Mouse (Mus musculus): ENCODE data around the gene Sult4a1.

The Sult4a1 gene

DNA sequence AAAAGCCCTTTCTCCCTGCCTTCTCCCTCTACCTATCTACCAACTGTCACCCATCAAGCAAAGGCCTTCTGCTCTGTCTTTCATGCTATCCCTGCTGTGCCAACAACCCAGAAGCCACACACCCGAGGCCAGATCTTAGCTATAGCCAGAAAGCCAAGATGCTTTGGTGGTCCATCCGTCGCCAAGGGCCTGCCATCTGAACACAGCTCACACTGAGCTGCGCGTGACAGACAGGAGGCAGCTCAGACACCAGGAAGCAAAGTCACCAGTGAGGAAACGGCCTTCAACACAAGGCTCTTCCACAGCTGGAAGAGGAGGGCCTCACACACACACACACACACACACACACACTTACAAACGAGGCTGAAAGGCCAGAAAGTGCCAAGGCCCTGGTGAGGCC, 10.6 kb downstream of the Sult4a1 start:
- DNase-seq: no peak

DNA sequence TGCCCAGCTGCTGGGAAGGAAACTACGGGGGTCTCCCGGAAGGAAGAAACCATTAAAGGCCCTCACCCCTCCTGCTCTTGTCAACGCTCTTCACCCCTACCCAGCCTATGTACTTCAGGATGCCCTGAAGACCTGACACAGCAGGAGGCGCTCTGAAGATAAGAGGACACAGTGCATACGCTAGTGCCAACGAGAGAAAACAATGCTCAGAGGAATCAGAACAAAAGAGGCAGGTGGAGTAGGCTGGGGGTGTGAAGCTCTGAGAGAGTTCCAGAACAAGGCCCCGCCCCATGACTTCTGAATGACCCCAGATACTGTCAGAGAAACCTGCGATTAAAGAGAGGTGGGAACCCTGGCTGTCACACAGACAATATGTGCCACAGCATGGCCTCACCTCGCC, 18.8 kb downstream of the Sult4a1 start:
- DNase-seq: no peak

DNA sequence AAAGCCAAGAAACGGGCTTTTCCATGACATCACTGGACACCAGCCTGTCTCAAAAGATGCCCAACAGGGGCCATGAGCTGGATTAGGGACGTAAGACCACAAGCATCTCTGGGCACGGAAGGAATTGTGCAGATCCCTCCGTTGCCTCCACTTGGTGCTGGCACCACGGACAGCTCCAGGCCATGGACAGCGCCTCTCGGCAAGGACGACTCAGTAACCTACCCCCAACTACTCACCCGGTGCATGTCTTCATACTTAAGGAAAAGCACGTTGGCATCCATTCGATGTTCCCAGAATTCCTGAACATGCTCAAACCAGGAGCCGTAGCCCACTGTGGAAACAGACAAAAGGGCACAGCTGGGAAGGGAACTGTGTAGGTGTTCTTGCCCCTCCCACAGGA, 19.2 kb downstream of the Sult4a1 start:
- no peak for DNase-seq

DNA sequence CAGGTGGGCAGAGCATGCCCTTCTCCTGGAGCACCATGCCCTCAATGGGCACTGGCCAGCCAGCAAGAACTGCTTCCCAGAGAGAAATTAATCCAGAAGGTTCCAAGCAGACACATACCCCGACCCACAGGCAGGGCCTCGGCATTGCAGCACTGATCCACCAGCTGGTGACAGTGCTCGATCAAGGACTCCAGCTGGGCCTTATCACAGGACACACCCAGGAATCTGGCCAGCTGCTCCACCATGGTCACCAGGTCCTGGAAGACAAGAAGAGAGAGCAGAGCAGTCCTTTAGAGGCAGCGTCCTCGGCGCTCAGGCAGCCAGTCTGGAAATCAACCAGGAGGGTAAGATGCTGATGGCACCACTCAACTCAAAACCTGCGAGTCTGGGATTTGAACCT, 25.5 kb downstream of the Sult4a1 start:
- DNase-seq: no peak

DNA sequence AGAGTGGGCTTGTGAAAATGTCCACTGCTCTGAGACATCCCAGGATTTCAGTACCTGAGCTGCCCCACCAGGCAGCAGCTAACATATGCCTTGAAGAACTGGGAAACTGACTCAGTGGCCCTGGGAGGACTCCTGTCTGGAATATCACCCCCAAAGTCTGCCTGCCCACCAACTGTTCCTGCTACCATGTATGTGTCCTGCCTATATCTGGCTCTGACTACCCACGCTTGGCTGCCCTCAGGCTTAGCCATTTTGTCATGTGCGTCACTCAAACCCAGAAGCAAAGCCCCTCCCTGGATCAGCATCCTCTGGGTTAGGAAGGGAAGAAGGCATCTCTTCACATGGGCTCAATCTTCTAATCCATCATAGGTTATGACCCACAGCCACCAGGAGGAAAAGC, 26.0 kb downstream of the Sult4a1 start:
- no peak for DNase-seq

DNA sequence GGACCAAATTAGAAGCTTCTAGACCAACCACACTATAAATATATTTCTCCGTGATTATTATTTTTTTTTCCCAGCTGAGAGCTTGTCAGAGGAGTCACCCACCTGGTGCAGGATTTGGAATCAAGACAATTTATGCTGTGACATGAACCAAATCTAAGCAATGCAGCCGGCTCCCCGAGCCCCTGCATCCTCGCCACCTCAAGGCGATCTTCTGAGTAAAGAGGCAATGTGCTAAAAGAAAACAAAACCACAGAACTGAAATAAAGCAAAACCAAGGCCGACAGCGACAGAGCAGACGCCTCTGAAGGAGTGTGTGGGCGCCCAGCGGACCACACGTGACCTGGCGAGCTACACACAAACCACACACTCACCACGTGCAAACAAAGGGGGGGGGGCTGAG, 26.9 kb downstream of the Sult4a1 start:
- no peak for DNase-seq

DNA sequence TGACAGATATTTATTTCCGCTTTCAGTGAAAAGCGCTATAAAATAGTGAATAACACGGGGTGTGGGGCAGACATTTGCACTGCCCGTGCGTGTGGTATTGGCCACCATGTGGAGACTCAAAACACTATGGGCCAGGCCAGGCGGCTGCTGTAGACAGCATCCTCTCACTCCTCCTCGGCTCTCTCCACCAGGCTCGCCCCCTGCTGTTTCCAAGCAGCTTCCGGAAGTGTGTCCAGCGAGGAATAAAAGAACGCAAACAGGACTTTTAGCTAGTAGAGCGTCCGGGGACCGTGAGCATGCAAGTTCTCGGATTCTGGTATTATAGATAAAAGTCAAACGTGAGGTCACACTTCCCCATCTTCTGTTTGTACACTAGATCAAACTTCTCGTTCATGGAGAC, 28.4 kb downstream of the Sult4a1 start:
- DNase-seq: no peak

DNA sequence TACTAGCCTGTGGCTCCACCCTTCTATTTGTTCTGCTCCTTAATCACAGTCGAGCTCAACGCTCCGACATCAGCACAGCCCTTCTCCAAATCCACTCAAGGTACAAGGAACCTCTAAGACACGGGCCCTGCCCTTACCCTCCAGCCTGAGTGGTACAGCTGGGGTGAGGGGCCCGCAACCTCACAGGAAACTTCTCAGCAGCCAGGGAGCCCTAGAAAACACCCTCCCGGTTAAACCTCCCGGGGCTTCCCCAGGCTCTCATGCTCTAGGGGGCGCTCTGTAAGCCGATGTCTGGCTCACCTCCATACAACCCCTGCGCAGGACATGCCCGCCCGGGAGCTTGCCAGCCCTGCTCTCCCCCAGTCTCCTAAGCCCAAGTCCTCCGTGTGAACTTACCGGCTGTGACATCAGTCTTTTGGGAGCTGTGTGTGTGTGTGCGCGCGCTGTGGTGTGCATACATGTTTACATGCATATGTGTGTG, 30.8 kb downstream of the Sult4a1 start:
- DNase-seq: no peak

DNA sequence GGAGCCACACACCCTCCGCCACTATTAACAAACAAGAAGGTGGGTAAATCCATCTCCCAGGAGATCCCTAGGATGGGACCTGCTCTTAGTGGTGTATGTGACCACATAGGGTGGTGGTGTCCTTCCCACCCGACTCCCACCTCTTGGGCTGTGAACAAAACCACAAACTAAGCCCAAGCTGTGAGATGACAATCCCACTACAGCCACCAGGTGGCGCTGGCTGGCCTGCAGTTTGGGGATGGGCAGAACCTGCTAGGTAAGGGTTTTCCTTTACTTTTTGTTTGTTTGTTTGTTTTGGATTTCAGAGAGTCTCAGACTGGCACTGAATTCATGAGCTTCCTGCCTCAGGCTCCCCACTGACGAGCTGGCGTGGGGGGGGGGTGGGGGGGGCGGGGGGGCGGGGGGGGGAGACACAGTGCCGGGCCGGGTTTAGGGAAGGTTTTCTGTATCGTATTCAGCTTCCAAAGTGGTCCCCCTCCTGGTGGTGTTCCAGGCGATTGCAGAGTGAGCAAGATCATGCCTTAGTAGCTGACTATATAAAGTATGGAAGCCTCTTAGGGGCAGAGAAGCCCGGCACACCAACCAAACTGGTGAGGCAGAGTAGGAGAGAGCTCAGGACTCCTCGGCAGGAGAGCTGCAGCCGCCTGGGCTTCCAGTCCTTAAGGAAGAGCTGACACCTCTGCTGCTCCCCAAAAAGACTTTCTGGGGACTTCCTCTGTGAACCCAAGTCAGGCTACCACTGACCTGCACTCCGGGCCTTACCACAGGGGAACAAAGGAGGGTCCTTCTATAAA, 31.4 kb downstream of the Sult4a1 start:
- DNase-seq: peak; percentile 48

DNA sequence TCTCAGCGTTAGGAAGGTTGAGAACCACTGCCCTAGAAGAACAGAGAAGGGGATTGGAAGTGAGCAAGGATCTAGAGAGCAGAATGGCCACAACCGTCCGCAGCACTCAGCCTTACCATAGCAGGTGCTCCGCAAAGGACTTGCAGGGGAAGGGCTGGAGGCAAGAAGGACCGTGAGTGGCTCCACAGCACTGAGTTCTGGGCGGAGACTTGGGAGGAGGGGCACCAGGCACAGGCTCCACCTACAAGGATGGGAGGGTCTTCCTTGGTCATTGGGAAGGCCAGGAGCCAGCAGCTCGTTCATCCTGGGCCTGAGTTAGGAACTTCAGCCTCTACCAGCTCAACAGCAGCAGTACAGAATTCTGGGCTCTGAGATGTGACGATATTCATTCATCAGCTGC, 32.5 kb downstream of the Sult4a1 start:
- no peak for DNase-seq

DNA sequence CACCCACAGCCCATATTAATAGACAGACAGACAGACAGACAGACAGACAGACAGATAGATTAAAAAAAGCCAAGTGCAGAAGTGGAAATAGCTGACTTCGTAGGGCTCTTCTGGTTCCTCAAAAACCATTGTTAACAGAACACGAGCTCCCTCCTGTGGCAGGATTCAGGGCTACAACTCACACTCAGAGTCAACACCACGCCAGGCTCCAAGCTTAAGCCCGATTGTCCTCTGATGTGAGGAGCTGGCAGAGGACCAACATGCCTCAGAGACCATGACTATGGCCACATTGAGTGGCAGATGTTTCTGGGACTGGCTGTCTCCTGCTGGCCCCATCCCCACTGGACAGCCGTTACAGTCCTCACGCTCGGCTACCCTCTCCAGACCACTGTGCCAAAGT, 33.3 kb downstream of the Sult4a1 start:
- DNase-seq: peak; percentile 6

DNA sequence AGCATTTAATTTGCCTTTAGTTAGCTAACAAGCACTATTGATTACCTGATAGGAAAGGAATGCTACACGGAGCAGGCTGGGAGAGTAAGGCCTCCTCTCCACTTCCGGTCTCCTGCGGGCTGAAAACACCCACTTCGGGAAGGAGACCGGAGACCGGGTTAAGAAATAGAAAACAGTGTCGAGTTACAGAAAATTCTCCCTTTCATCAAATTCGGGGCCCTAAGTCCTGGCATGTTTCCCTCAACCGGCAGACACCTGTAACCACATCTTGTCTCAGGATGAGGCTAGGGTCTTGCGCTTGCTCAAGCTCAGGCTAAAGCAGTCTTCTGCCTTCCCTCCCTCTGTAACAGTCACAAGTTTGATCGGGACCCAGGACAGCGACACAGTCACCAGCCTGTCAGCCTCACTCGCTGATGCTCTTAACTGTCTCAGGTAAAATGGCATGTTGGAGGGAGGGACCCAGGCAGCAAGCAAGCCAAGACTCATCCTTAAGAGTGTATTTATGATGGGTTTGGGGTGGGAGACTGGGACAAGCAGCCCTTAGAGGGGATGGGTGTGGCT, 35.4 kb downstream of the Sult4a1 start:
- DNase-seq: no peak

DNA sequence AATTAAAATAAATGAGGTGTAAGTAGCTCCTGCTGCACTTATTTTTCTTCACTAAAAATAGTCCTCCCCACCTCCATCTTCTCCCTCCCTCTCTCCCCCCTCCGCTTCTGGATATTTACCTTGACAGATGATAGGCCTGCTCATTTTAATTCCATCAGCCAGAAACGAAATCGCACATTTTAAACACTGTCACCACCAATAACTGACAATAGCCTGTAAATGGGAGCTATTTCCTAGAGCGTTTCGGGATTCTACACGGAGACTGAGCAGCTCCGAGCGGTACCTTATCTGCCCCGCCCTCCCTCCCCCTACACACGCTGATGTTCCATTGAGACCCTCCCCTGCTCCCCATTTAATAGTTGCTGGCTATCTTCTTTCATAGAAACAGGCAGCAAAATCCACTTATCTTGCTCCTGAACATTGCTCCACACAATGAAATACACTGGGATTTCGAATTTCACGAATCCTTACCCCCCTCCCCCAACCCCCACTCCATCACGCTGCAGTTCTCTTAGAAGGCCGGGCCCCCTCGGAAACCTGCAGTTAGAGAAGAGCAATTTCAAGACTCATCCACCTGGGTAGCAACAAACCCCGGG, 36.0 kb downstream of the Sult4a1 start:
- DNase-seq: no peak

DNA sequence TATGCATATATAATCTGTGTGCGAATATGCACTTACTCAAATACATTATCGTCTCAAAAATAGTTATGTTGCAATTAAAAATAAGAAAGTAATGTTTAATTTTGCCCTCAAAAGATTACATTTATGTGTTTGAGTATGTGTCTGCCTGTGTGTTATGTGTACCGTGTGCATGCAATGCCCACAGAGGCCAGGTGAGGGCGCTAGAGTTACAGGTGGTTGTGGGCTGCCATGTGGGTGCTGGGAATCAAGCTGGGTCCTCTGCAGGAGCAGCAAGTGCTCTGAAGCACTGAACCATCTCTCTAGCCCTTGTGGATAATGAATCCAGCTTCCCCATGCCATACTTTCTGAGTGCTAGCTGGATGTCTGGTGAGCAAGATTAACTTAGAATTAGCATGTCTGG, 39.9 kb downstream of the Sult4a1 start:
- no peak for DNase-seq

DNA sequence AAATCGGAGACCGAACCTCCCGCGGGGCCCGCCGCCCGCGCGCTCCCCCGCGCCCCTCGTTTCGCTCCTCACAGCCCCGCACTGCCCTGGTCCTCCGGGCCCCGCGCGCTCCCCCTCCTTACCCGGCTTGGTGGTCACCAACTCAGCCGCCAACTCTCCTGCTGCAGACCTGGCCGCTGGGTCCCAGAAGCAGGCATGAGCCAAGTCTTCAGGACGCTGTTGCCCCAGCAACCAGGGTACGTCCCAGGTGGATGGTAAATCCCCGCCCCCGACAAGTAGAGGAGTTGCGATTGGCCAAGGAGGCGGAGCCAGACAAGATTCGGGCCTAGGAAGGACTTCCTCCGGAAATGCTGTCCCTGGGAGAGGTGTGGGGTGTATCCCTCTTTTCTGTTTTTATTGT, 40.4 kb downstream of the Sult4a1 start, which contains the start of gene Efcab6:
Gene Efcab6, minus strand, starts transcription at position 240 of the 400 bp plus-strand sequence.
- no peak for DNase-seq

DNA sequence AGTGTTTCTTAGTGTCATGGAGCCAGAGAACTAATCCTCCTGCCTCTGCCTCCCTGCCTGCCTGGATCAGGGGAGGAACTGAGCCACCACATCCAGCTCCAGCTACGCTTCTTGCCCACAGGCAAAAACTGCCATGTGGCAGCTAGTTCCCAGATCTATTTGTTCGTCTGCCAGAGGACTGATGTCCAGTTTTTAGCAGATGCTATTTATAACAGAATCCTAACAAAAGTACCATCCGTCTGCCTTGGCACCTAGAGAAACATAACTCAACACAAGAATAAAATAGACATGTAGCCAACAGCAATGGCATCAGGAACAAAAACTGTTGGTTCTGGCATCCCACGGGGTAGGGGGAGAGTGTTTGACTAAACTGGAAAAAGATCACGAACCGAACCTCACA, 46.7 kb downstream of the Sult4a1 start:
- no peak for DNase-seq

DNA sequence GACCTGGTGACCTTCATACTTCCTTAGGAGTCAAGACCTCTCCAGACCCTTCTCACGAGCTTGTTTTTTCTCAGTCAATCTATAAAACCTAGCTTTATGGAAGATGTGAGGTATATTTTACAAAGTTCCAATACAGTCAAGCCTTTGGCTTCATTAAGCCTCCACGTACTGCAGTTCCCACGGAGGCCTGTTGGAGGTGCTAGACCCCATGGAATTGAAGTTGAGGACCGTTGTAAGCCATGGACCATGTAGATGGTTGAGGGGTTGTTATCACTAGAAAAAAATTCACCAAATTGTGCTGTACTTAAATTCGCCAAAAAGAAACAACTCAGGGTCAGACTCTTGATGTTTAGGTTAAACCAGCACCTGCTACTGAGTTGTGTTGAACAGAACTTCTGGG, 49.5 kb downstream of the Sult4a1 start:
- DNase-seq: no peak

DNA sequence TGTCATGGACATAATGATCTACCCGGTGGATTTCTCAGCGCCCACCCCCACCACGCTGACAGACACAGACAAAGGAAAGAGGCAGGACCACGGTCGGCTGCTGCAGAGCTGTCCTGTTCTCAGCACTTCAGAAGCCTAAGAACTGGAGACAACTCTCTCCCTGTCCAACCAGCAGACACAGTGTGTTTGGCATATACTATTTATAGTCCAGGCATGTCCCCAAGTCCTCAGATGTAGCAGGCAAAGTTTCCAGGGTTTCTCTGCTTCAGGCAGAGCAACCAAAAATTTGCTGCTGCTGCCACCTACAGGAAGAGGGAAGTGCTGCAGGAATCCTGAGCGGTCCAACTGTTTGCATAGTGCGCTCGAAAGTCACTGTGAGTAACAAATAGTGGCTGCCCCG, 51.7 kb downstream of the Sult4a1 start:
- peak; percentile 35 for DNase-seq

DNA sequence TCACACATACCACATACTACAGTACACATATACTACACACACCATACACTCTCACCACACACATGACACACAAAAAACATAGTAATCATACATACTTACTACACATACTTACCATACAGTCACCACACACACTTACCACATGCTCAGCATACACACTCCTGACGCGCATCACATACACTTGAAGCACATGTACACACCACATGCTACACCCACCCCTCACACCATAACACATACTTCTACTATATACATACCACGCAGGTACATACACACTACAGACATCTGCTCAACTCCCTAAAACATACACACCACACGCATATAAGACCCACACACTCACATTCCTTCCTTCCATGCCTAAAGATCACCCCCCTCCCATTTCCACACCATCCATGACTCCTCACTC, 52.3 kb downstream of the Sult4a1 start:
- DNase-seq: no peak

DNA sequence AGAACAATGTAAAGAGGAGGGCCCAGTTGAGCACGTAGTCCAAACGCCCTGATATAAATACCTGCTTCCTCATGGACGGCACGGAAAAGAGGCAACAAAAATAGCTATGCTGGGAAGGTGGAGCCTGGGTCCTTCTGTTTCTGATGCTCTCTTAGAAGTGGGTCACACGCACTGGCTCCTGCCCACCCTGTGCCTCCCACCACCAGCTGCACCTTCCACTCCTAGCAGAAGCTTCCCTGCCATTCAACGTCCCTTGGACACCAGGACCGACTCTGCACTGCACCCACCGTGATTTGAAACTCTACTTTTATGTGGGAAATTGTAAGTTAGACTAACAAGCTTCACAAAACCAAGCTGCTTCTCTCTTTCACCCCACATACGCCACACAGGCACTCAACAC, 53.2 kb downstream of the Sult4a1 start:
- DNase-seq: no peak

DNA sequence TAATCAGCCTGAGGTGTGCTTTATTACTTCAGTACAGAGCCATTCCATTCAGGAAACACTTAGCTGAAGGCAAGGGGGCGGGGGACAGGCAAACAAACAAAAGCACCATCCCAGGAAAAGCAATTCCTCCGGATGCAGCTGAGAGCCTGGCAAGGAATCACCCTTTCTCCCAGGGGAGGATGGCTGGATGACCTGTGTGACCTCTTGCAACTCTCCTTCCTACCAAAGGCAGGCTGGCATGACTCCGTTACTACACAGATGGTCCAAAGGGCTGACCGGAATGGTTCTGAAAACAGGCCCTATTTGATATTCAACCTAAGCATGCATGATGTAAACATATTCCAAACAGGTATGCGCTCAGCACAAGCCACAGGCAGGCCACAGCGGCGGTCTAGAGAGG, 56.0 kb downstream of the Sult4a1 start:
- DNase-seq: no peak

DNA sequence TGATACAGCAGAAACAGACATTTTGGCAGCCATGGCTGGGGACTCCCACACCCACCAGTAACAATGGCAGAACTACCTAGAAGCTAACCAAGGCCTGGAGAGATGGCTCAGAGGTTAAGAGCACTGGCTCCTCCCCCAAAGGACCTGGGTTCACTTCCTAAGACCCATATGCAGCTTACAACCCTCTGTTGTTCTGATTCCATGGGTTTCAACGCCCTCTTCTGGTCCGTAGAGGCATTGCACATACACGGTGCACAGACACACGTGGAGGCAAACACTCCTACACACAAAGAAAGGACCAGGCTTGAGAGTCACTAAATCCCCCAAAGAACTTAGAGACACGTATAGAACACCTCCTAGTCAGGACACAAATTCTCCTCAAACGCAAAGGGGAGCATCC, 60.0 kb downstream of the Sult4a1 start:
- DNase-seq: no peak

DNA sequence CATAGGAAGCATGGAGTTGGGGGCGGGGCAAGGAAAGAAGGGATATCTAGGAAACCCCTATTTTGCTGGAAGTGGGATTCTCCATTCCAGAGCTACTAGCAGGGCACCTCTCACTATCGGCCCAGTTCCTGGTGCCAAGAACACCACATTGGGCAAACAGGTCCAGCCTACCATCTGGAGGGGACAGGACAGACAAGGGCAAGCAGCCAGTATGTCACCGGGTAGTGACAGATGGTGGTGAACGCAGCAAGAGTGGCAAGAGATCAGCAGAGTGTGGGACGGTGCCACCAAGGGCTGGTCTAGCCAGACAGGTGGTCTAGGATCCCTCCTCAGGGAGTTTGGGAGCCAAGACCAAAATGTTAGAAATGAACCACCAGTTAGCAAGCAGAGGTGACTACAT, 68.5 kb downstream of the Sult4a1 start:
- DNase-seq: no peak
